Mouse (Mus musculus): ENCODE measurements around the gene Tex46.

GRCm38 (mm10) chr4:136588003-136588402 is 22.2 kb upstream of the Tex46 start:
- no peak for TF ChIP-seq CTCF (IDR thresholded peaks at IDR 0.05)
- no peak for TF ChIP-seq EP300 (IDR thresholded peaks at IDR 0.05)
